Mouse (Mus musculus) kidney, adult 2 months (tissue): ENCODE measurements around the gene Cfap97d2. TPM values are rescaled to one million over a fixed set of nuclear protein-coding genes. Genes with fewer than 3 reads are reported as not detected.

Experiments used
- DNase-seq: peaks from one replicate; pipeline ENCODE4 v3.0.0; 2021
- H3K27ac ChIP-seq: fragments of 200-500 bp; 2 replicates; pipeline ENCODE4 v1.5.1; 2012; ENCODE audit warnings: low read depth, low read length, control low read depth, inconsistent platforms; ENCODE audit not compliant: insufficient read depth
- H3K27me3 ChIP-seq: fragments of 200-500 bp; replicated peaks from 2 replicates; pipeline ENCODE4 v1.6.1; 2012; ENCODE audit warnings: mild to moderate bottlenecking, moderate library complexity, low read length, inconsistent platforms; ENCODE audit not compliant: control insufficient read depth, insufficient read depth
- H3K36me3 ChIP-seq: fragments of 200-500 bp; 2 replicates; pipeline ENCODE4 v1.6.1; 2012; ENCODE audit warnings: mild to moderate bottlenecking, moderate library complexity, low read length, inconsistent platforms; ENCODE audit not compliant: control insufficient read depth, insufficient read depth
- H3K4me1 ChIP-seq: fragments of 200-500 bp; 2 replicates; pipeline ENCODE4 v1.6.1; 2011; ENCODE audit warnings: low read length; ENCODE audit not compliant: control insufficient read depth, insufficient read depth
- H3K4me3 ChIP-seq: fragments of 200-500 bp; 2 replicates; pipeline ENCODE4 v1.5.1; 2011; ENCODE audit warnings: mild to moderate bottlenecking, low read depth, low read length, control low read depth; ENCODE audit not compliant: insufficient read depth
- CTCF ChIP-seq: fragments of 200-500 bp; conservative IDR thresholded peaks from 2 replicates; pipeline ENCODE4 v1.5.1; 2011; ENCODE audit warnings: low read depth, mild to moderate bottlenecking, control low read depth, low read length, moderate library complexity, mixed read lengths; ENCODE audit not compliant: insufficient read depth, insufficient read length
- POLR2A ChIP-seq: fragments of 200-500 bp; IDR thresholded peaks from one replicate; pipeline ENCODE4 v1.6.1; 2011; ENCODE audit warnings: low read depth, low read length, control low read depth
- WGBS: fragments of 180-500 bp; shearing (Covaris S2); methylation state at CpG from one replicate; pipeline ENCODE4 v1.1.7; 2018; 5-methylcytosine and 5-hydroxymethylcytosine counted together
- polyA plus RNA-seq: library from polyadenylated mRNA; depleted of rRNA; stranded (reverse); fragments of >200 nt; gene quantifications from 2 replicates; pipeline ENCODE4 v1.2.3, GENCODE M21; 2012; rRNA removed

Gene Cfap97d2
- not detected in 2 replicates for polyA plus RNA-seq

DNA sequence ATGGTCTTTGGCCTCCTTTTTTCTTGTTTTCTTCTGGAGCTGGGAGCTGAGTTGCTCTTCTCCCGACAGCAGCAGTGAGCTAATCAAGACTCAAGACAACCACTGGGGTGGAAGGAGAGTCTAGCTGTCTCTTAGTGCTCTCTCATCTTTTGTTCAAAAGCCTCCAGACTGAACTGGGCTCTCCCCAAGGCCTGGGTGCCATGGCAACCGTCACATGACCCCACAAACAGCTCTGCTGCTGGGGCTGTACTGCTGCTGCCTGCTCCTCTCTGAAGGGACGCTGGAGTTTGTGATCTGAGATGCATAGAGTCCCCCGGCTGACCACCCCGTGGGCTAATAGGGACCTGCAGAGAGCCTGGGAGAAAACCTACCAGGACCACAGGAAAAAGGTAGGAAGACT lies at the start of gene Cfap97d2:
Cfap97d2 (plus strand) TSS at position 222 of the 400 bp plus-strand sequence.
- Histone ChIP-seq H3K27ac (no peak within 1 kb of the TSS), H3K27me3 (no peaks in the 10 kb centered on the region), H3K36me3 (no peaks in the 10 kb centered on the region), H3K4me1 (no peaks in the 10 kb centered on the region), H3K4me3 (no peak within 1 kb of the TSS)
- DNase-seq, result no peak
- 18% methylated on average over 5 of the region's 5 CpGs for WGBS
- TF ChIP-seq CTCF, result no peak
- TF ChIP-seq POLR2A, result no peak

DNA sequence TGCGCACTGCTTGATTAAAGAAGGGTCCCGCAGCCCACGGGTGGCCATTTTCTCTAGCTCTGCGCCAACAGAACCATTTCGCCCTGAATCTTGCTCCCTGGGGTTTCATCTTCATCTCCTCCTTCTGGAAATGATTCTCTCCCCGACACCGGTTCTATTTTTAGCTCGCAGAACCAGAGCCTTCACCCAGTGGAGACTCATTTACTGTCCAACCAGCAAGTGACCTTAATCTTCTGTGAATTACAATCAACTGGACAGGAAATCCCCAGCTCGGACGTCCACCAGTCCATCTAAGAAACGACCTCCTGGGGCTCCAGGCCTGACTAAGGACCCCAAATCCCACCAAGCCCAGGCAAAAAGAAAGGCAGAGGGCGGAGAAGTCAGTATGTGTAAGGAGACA lies 48.2 kb upstream of the Cfap97d2 start:
- no peaks in the 10 kb centered on the region for H3K27me3 ChIP-seq
- H3K27ac ChIP-seq, result no peak overlapping the region
- TF ChIP-seq CTCF, result no peak
- no peak for TF ChIP-seq POLR2A
- no peaks in the 10 kb centered on the region for H3K4me1 ChIP-seq
- no peak for DNase-seq
- no peak overlapping the region for H3K4me3 ChIP-seq
- 67% methylated on average over 12 of the region's 12 CpGs for WGBS
- no peaks in the 10 kb centered on the region for H3K36me3 ChIP-seq

DNA sequence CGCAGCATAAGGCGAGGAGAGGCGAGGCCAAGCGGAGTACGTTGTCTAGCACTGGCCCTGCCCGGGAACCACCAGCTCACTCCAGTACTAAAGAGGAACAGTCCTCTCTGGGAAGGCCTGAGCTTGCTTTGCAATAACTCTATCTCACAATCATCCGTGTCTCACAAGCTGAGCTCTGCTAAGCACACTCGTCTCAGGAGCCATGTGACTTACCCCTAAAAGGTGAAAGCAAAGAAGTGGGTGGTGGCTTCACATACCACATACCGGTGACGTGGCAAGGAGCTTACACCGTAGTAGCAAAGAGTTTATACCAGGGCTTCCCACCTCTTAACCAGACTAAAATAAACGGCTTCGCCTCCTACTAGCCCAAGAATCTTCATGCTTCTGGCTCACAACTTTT lies 45.4 kb upstream of the Cfap97d2 start:
- Histone ChIP-seq H3K27me3 (no peaks in the 10 kb centered on the region), H3K4me1 (no peaks in the 10 kb centered on the region), H3K27ac (no peak overlapping the region), H3K4me3 (no peak overlapping the region), H3K36me3 (no peaks in the 10 kb centered on the region)
- WGBS, result 87% methylated on average over 13 of the region's 13 CpGs
- no peak for DNase-seq
- TF ChIP-seq CTCF, result no peak

DNA sequence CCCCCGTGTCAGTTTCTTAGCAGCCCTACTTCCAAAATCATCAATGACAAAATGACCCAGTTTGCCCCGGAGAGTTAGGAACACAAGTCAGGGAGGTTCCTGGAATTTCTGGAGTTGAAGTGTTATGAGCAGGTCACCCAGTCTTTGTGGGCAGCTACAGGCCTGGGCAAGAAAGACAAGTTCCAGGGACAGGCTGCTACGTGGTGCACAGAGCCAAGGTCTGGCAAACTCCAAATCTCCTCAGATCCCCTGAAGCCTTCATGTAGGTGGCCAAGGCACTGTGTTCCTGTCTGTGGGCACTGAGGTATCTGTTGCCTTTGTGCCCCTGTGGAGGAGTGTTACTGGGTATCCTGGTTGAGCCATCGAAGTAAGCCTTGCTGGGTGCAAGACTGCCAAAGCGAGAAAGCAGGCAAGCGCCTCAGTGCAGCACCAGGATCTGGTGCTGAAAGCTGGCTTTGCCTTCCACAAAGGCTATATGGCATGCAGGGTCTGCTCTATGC lies 40.9 kb upstream of the Cfap97d2 start:
- Histone ChIP-seq H3K27ac (no peak overlapping the region), H3K36me3 (no peaks in the 10 kb centered on the region), H3K4me1 (peaks cover 2% of the 10 kb centered on the region; the same call in 1 of the 2 replicates), H3K27me3 (no peaks in the 10 kb centered on the region), H3K4me3 (no peak overlapping the region)
- DNase-seq, result no peak
- TF ChIP-seq POLR2A, result no peak
- TF ChIP-seq CTCF, result no peak
- WGBS, result 76% methylated on average over 6 of the region's 6 CpGs

DNA sequence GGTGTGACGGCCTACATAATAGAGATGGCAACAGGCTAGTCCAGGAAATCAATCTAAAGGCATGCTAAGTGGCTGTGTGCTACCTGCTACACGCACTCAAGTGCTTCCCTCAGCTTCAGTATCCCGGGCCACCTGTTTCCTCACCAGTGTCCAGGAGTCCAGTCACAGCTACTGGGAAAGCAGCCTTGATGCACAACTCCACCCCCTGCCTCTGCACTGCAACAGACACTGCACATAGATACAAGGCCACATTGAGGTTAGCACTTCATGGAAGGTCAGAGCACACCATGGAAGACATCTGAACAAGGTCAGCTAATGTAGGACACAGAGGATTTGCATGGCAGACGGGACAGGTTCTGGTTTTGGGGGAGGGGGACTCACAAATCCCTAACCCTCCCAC lies 40.2 kb upstream of the Cfap97d2 start:
- H3K27me3 ChIP-seq, result no peaks in the 10 kb centered on the region
- 87% methylated on average over 4 of the region's 4 CpGs for WGBS
- no peak overlapping the region for H3K27ac ChIP-seq
- no peak overlapping the region for H3K4me3 ChIP-seq
- TF ChIP-seq POLR2A (no peak), CTCF (no peak)
- H3K36me3 ChIP-seq, result no peaks in the 10 kb centered on the region
- H3K4me1 ChIP-seq, result peaks cover 6% of the 10 kb centered on the region; the same call in 1 of the 2 replicates
- no peak for DNase-seq

DNA sequence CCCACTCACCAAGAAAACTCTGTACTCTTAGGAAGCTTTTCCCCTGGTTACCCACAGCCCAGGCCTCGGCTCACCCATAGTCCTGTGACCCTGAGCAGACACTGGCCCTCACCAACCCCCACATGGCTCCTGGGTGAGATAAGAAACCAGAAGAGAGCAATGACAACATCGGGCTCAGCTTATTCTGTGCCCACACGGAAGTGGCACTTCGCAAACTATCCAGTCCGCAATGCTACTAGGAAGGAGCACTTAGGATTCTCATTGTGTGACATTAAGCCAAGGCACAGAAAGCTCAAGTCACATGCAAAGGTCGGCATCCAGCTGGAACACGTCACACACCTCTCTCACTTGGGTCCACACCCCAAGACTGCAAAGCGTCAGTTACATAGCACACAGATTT lies 39.7 kb upstream of the Cfap97d2 start:
- Histone ChIP-seq H3K27ac (no peak overlapping the region), H3K4me3 (no peak overlapping the region), H3K27me3 (no peaks in the 10 kb centered on the region), H3K4me1 (peaks cover 6% of the 10 kb centered on the region; the same call in 1 of the 2 replicates), H3K36me3 (no peaks in the 10 kb centered on the region)
- TF ChIP-seq POLR2A (no peak), CTCF (no peak)
- 62% methylated on average over 8 of the region's 8 CpGs for WGBS
- DNase-seq, result no peak

DNA sequence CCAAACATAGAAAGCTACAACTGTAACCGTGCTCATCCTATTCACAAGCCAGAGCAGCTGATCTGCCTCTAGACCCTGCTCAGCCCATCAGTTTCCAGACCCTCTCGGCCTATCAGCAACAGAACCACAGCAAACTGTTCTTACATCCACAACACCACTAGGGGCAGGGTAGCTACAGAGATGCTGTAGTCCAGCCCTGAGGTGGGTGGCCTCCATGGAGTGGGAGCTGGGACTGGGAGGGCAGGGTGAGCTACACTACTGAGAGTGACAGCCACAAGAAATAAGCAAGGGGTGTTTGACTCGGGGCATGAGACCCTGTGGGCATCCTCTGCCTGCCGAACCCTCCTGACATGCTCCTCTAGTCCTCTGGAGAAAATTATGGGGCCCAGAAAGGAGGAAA lies 37.8 kb upstream of the Cfap97d2 start:
- 83% methylated on average over 4 of the region's 4 CpGs for WGBS

More for the DNA sequence above, 37.8 kb upstream of the Cfap97d2 start:
- Histone ChIP-seq H3K36me3 (no peaks in the 10 kb centered on the region), H3K27me3 (no peaks in the 10 kb centered on the region), H3K4me1 (peaks cover 6% of the 10 kb centered on the region; the same call in 1 of the 2 replicates), H3K4me3 (no peak overlapping the region), H3K27ac (peak overlapping the region; percentile 76)
- no peak for DNase-seq
- TF ChIP-seq CTCF (0 out of 2 replicates have a peak, but pooled peaks have one; percentile 12), POLR2A (no peak)
